Mouse (Mus musculus) stomach, postnatal 0 days (tissue): ENCODE measurements at regions not wholly inside any gene's neighbourhood (a gene's known extent, or its start where the extent isn't known, plus 50 kb on each side); places are given as distances from the start of the nearest gene placed in this dataset.
"Not testable (repeated sequence)": the region's sequence is repeated elsewhere in the genome, so short reads cannot be mapped to it uniquely, and the experiment has no call there.

Source experiments
- ATAC-seq: fragments of 200-750 bp; cut with Nextera tagmentation; 2 replicates; pipeline ENCODE4 v1.8.0; 2017; ENCODE audit not compliant: low FRiP score, low TSS enrichment
- DNase-seq: peaks from one replicate; pipeline ENCODE4 v3.0.0-alpha.2; 2016; ENCODE audit warnings: low spot score
- H3K27ac ChIP-seq: fragments of 300-500 bp; sonication (generic); replicated peaks from 2 replicates; pipeline ENCODE4 v1.5.1; 2014; ENCODE audit warnings: mild to moderate bottlenecking, control low read depth
- H3K27me3 ChIP-seq: fragments of 300-500 bp; sonication (generic); 2 replicates; pipeline ENCODE4 v1.6.1; 2014; ENCODE audit warnings: low read length; ENCODE audit not compliant: control insufficient read depth, insufficient read depth
- H3K36me3 ChIP-seq: fragments of 300-500 bp; sonication (generic); 2 replicates; pipeline ENCODE4 v1.6.1; 2014; ENCODE audit warnings: low read length, mixed read lengths; ENCODE audit not compliant: control insufficient read depth, insufficient read depth
- H3K4me1 ChIP-seq: fragments of 300-500 bp; sonication (generic); replicated peaks from 2 replicates; pipeline ENCODE4 v1.6.1; 2014; ENCODE audit warnings: antibody characterized with exemption; ENCODE audit not compliant: control insufficient read depth, insufficient read depth
- H3K4me2 ChIP-seq: fragments of 300-500 bp; sonication (generic); replicated peaks from 2 replicates; pipeline ENCODE4 v1.6.1; 2014; ENCODE audit warnings: low read depth, mild to moderate bottlenecking, control low read depth, moderate library complexity
- H3K4me3 ChIP-seq: fragments of 300-500 bp; sonication (generic); 2 replicates; pipeline ENCODE4 v1.5.1; 2014; ENCODE audit warnings: low read depth, low read length, control low read depth
- H3K9ac ChIP-seq: fragments of 300-500 bp; sonication (generic); 2 replicates; pipeline ENCODE4 v1.6.1; 2014; ENCODE audit warnings: mild to moderate bottlenecking, low read length, control low read depth, mixed read lengths
- H3K9me3 ChIP-seq: fragments of 300-500 bp; sonication (generic); 2 replicates; pipeline ENCODE4 v1.6.1; 2016; ENCODE audit warnings: low read length; ENCODE audit not compliant: control insufficient read depth
- CTCF ChIP-seq: IDR thresholded peaks from 2 replicates; pipeline ENCODE4 v1.5.1; 2016; ENCODE audit warnings: antibody characterized with exemption, low read depth, mild to moderate bottlenecking, moderate library complexity
- EP300 ChIP-seq: optimal IDR thresholded peaks from 2 replicates; pipeline ENCODE3; 2016; ENCODE audit warnings: antibody characterized with exemption
- WGBS: fragments of 180-500 bp; shearing (Covaris S2); extraction: QIAGEN DNeasy Blood & Tissue Kit; methylation state at CpG from one replicate; pipeline ENCODE4 v1.1.7; 2014; 5-methylcytosine and 5-hydroxymethylcytosine counted together

DNA sequence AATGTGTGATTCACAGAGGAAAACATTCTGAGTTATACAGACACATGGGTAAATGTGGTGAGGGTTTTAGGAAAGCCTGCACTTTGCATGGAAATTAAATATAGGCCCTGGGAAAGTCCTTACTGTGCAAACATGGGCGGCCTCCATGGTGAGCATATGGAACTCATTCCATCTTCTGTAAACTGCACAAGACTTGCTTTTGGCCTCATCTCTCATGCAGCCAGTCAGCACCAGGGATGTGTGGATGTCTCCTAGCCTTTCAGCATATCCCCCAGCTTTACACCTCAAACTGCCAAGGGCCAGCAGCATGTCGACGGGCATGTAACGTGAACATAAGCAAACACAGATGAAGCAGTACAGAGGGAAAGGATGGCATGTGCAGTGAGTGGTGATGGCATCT is 364.7 kb upstream of the 1700008P02Rik start:
- H3K36me3 ChIP-seq, result no peaks in the 10 kb centered on the region
- no peak overlapping the region for H3K4me2 ChIP-seq
- H3K9ac ChIP-seq, result no peak overlapping the region
- DNase-seq, result no peak
- no peak overlapping the region for H3K27ac ChIP-seq
- H3K9me3 ChIP-seq, result no peaks in the 10 kb centered on the region
- H3K27me3 ChIP-seq, result no peaks in the 10 kb centered on the region
- WGBS, result 65% methylated on average over 4 of the region's 4 CpGs
- H3K4me1 ChIP-seq, result no peaks in the 10 kb centered on the region
- no peak for TF ChIP-seq CTCF
- no peak for TF ChIP-seq EP300
- ATAC-seq, result no peak
- no peak overlapping the region for H3K4me3 ChIP-seq

DNA sequence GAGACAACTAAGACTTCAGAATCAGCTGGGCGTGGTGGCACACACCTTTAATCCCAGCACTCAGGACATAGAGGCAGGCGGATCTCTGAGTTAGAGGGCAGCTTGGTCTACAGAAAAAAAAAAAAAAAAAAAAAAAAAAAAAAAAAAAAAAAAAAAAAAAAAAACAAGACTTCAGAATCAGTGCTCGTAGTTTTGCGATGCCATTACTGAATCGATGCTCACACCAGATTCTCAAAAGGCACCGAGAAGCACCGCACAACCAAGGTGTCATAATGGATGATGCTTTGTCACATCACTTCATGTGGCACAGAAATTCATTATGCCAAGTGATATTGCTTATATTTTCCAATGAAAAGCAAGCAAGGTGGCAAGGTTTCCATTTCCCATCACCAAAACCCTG is 337.4 kb upstream of the 1700008P02Rik start:
- DNase-seq (no peak), ATAC-seq (no peak)
- H3K36me3 ChIP-seq, result no peaks in the 10 kb centered on the region

GRCm38 (mm10) chr3:6932535-6933103 is 312.4 kb upstream of the 1700008P02Rik start:
- ATAC-seq, result no peak
- Histone ChIP-seq H3K9ac (no peak overlapping the region), H3K27me3 (no peaks in the 10 kb centered on the region), H3K4me1 (no peaks in the 10 kb centered on the region), H3K9me3 (no peaks in the 10 kb centered on the region), H3K27ac (no peak overlapping the region), H3K4me3 (no peak overlapping the region), H3K36me3 (no peaks in the 10 kb centered on the region), H3K4me2 (no peak overlapping the region)
- no peak for DNase-seq
- 77% methylated on average over 4 of the region's 4 CpGs for WGBS
- TF ChIP-seq CTCF (no peak), EP300 (no peak)

More for the DNA sequence above, 337.4 kb upstream of the 1700008P02Rik start:
- 93% methylated on average over 7 of the region's 7 CpGs for WGBS
- Histone ChIP-seq H3K4me1 (no peaks in the 10 kb centered on the region), H3K9me3 (no peaks in the 10 kb centered on the region), H3K4me3 (no peak overlapping the region), H3K27ac (no peak overlapping the region), H3K27me3 (no peaks in the 10 kb centered on the region), H3K9ac (no peak overlapping the region), H3K4me2 (no peak overlapping the region)
- TF ChIP-seq CTCF (no peak), EP300 (no peak)

- Histone ChIP-seq H3K9ac (no peak overlapping the region), H3K27me3 (no peaks in the 10 kb centered on the region), H3K36me3 (no peaks in the 10 kb centered on the region), H3K4me3 (no peak overlapping the region), H3K4me1 (no peaks in the 10 kb centered on the region), H3K9me3 (no peaks in the 10 kb centered on the region), H3K4me2 (no peak overlapping the region), H3K27ac (no peak overlapping the region)
- TF ChIP-seq CTCF, result no peak
- WGBS, result 35% methylated on average over 1 of the region's 1 CpGs
- DNase-seq (no peak), ATAC-seq (no peak)
Observed at GRCm38 (mm10) chr3:6926737-6927136, 306.5 kb upstream of the 1700008P02Rik start.

GRCm38 (mm10) chr3:6922647-6923046 is 302.4 kb upstream of the 1700008P02Rik start:
- WGBS, result 46% methylated on average over 2 of the region's 2 CpGs
- H3K4me2 ChIP-seq, H3K9me3 ChIP-seq, DNase-seq, H3K9ac ChIP-seq, ATAC-seq, H3K4me1 ChIP-seq, H3K36me3 ChIP-seq, H3K4me3 ChIP-seq, H3K27me3 ChIP-seq, H3K27ac ChIP-seq: not testable (repeated sequence)

DNA sequence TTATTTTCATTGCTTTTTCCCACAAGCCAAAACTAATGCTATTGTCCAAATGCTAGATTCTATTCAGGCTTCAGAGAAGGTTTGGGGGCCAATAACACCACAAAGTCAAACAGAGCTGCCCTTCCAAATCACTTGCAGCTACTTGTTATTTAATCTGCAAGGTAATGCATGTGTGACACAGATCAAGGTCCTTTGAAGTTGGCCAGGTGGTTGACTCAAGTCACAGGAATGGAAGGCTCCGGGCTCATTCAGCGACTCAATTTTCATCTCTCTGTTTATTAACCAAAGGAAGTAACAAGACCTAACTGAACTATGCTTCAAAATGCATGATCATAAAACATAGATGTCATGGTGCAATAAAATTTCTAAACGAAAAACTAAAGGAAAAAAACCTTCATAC is 300.0 kb upstream of the 1700008P02Rik start:
- no peak for DNase-seq
- WGBS, result 34% methylated on average over 3 of the region's 3 CpGs
- TF ChIP-seq CTCF (no peak), EP300 (no peak)
- Histone ChIP-seq H3K4me3 (no peak overlapping the region), H3K4me2 (no peak overlapping the region), H3K4me1 (no peaks in the 10 kb centered on the region), H3K9me3 (no peaks in the 10 kb centered on the region), H3K27me3 (no peaks in the 10 kb centered on the region), H3K36me3 (no peaks in the 10 kb centered on the region), H3K27ac (no peak overlapping the region), H3K9ac (no peak overlapping the region)
- no peak for ATAC-seq
